Mouse (Mus musculus): Measurements from ENCODE around the gene C2cd2.
A peak's percentile ranks its signal among the peaks of the same experiment; 100 is the strongest.
"Not testable (repeated sequence)": the region's sequence is repeated elsewhere in the genome, so short reads cannot be mapped to it uniquely, and the experiment has no call there.

Gene C2cd2

GRCm38 (mm10) chr16:97946993-97947392 lies 15.4 kb downstream of the C2cd2 start:
- not testable (repeated sequence) for DNase-seq (ENCODE audit: low spot score)

- DNase-seq (ENCODE audit: low spot score): no peak
Measured at GRCm38 (mm10) chr16:97941844-97942243, 20.6 kb downstream of the C2cd2 start.

GRCm38 (mm10) chr16:97940471-97940973 lies 21.9 kb downstream of the C2cd2 start:
- DNase-seq (ENCODE audit: low spot score): no peak

GRCm38 (mm10) chr16:97935815-97936214 lies 26.6 kb downstream of the C2cd2 start:
- DNase-seq (ENCODE audit: low spot score): no peak

DNA sequence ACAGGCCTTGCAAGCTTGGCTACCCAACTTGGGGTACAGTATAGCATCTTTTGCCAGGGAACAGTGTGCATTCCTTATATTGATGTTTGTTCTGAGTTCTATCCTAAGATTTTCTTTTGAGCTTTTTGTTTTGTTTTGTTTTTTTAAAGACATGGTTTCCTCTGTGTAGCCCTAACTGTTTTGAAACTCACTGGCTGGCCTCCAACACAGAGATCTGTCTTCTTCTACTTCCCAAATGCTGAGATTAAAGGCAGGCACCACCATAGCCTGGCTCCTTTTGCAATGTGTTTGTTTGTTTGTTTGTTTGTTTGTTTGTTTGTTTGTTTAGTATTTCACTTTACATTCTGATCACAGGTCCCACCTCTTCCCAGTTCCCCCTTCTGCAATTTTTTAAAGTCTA lies 32.2 kb downstream of the C2cd2 start:
- DNase-seq (ENCODE audit: low spot score): peak; percentile 83

- DNase-seq (ENCODE audit: low spot score): no peak
Measured at GRCm38 (mm10) chr16:97929520-97929919, 32.9 kb downstream of the C2cd2 start.

DNA sequence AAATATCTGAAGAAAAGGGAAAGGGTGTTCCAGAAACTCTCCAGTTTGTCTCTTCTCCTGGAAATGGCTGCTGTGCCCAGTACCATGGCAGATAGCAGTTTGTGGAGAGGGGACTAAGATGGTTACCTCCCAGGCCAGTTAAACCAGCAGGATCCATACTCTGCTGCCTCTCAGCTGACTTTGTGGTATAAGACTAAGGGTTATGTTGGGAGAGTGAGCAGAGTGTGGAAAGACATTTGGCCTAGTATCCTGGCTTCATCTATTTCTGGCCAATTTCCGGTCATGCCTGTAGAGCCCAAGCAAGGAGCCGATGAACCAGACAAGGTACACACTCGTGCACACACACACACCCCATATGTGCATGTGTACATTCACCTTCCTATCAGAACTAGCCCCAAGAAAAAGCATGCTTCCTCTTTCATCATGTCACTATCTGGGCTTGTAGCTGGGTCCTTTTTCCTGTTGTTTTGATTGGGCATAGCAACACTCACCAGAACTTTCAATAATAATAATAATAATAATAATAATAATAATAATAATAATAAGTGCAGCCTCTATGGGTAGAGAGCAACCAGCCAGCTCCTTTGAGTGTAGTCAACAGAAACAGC lies 35.0 kb downstream of the C2cd2 start:
- peak; percentile 63 for DNase-seq (ENCODE audit: low spot score)

DNA sequence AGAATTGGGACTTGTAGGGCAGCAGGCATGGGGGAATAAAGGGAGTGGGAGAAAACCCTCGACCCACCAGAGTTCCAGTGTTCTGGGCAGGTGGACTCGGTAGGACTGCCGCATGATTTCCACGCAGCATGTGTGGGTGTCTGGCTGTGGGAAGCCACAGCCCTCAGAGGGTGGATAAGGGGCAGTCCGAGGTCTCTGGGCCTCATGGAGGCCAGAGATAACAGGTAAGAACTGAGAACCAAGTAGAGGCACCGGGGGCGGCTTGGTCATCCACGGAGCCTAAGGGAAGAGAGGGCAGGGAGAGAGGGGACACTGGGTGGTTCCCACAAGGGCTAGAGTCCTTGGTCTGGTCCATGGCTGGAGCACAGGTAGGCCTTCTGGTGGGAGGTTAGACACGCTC lies 36.0 kb downstream of the C2cd2 start:
- DNase-seq (ENCODE audit: low spot score): no peak

DNA sequence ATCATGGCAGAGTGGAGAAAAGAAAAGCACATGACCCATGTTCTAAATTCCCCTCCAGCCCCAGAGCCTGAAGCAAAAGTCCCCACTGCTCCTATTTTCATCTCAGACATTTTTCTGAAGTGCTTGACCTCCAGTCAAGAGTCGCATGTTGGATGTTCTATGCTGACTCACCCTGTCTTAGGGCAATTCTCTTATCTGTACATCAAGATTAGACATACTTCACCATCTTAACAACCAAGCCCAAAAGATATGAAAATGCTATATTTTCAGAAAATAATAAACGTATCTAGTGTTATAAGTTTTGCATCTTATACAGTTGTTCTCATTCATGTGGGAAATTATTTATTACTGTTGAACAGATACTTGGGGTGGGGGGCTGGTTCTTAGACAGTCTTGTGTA lies 36.6 kb downstream of the C2cd2 start:
- DNase-seq (ENCODE audit: low spot score): no peak

GRCm38 (mm10) chr16:97923700-97924099 lies 38.7 kb downstream of the C2cd2 start:
- no peak for DNase-seq (ENCODE audit: low spot score)

GRCm38 (mm10) chr16:97922779-97923126 lies 39.6 kb downstream of the C2cd2 start:
- no peak for DNase-seq (ENCODE audit: low spot score)

DNA sequence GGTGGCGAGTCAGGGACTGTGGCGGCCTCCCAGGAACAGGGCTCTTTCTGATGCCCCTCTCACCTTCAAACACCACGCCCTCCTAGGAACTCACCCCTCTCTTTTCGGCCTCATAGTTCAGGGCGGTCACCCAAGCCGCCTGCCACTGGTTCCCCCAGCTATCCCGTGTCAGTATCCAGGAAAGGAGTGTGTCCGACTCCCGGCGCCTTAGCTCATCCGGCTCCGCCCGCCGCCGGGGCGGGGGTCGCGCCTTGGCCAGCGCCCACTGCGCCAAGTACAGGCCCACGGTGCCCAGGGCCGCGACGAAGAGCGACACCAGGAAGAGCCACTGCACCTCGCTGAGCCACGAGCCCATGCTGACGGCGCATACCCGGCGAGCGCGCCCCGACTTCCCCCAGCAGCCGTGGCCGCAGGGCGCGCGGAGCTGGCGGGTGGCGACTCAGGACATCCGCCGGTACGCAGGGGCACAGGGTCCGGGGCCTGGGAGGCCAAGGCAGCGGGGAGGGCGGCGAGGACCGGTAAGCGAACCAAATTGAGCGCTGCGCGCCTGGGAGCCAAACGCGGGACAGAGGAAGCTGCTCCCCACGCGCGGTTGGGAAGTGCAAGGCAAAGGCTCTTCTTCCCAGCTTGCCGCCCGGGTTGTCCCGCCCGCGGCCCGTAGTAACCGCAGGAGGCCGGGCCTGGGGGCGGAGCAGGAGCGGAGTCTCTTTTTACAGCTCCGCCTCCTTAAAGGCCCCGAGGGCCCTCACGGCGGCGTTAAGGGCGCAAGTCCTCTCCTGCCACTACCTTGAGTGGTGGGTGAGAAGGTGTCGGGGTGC lies 40.2 kb downstream of the C2cd2 start:
- peak; percentile 91 for DNase-seq (ENCODE audit: low spot score)

DNA sequence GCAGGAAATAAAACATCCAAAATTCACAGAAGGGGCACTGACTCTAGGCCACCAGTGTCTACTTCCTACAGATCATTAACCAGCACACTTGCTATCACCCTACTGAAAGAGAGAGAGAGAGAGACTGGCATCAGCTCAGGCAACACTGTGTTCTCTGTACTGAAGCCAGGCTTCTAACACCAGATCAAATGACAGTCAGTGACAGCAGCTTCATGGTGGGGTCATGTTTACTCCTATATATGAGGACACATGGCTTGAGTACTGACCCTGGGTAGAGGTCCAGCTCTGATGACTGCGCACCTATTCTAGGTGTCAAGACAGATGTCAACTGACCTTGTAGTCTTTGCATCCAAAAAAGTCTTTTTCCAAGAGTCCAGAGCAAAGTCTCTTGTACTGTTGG lies 41.8 kb downstream of the C2cd2 start:
- DNase-seq (ENCODE audit: low spot score): no peak

GRCm38 (mm10) chr16:97919793-97920192 lies 42.6 kb downstream of the C2cd2 start:
- no peak for DNase-seq (ENCODE audit: low spot score)

- no peak for DNase-seq (ENCODE audit: low spot score)
Measured at GRCm38 (mm10) chr16:97912873-97913272, 49.5 kb downstream of the C2cd2 start.

- peak; percentile 85 for DNase-seq (ENCODE audit: low spot score)
Measured at GRCm38 (mm10) chr16:97909356-97909755, 53.0 kb downstream of the C2cd2 start.

- no peak for DNase-seq (ENCODE audit: low spot score)
Measured at GRCm38 (mm10) chr16:97907496-97907895, 54.9 kb downstream of the C2cd2 start.

DNA sequence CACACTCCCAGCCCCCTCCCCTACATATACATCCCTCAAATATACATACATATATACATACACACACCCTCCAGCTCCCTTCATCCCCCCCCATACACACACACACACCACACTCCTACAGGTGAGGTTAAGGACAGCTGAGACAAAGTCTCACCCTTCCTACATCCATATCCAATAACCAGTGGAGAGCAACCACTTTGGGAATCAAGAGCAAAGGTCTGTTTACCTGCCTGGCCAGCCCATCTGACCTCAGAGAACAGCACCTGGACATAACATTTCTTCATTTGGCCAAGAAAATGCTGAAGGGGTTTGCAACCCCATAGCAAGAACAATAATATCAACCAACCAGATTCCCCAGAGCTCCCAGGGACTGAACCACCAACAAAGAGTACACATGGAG lies 56.1 kb downstream of the C2cd2 start:
- no peak for DNase-seq (ENCODE audit: low spot score)

GRCm38 (mm10) chr16:97905449-97905991 lies 56.9 kb downstream of the C2cd2 start:
- DNase-seq (ENCODE audit: low spot score): peak; percentile 51

DNA sequence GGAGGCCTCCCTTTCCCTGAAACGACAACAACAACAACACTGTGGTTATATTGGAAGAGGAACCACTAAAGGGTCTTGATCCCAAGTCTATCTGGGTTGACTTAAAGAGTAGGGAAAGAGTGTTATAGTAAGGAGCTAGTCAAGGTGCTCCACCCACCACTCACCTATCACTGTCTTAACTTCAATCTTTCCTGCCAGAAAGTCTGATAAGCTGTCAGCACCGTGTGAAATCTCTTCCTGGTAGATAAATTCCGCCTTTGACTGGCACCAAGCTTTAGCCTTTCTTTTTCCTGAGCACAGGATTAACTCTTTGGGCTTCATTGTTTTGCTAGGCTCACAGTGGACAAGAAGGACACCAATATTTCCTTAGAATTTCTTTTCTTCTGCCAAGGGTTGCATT lies 58.4 kb downstream of the C2cd2 start:
- DNase-seq (ENCODE audit: low spot score): no peak

- peak; percentile 100 for DNase-seq (ENCODE audit: low spot score)
Measured at GRCm38 (mm10) chr16:97897346-97898024, 64.9 kb downstream of the C2cd2 start.

DNA sequence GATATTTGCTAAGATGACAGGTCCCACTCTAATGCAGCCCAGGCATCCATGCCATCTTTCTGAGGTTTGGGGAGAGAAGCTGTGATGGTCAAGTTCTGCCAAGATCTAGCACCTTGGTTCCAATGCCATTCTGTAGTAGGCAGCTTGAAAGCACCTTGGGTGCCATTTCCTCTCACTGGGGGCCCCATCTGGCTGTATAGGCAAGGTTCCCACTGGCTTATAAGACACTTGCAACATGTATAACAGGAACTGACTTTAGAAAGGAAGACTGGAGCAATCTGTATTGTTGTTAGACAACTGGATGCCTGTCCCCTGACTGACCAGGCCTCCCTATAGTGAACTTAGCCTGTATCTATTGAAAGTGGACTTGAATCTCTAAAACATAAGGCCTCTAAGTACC lies 74.6 kb downstream of the C2cd2 start:
- DNase-seq (ENCODE audit: low spot score): no peak

- no peak for DNase-seq (ENCODE audit: low spot score)
Measured at GRCm38 (mm10) chr16:97883696-97884095, 78.7 kb downstream of the C2cd2 start.

Measured in adipocyte (in vitro differentiated cells).